ENCODE assay signal across 30 mouse cellular contexts in genomic region chr3:99329316-99329715, GRCm38 (mm10).
DNase-seq lines count a peak whose midpoint lies in the region; ATAC-seq and TF ChIP-seq lines count a peak whose summit lies in the region.
"Had no signal": no experiment of that assay in that cellular context is flagged by ENCODE, and none has a peak within 500 bp of the region (broad histone marks: within the 10 kb centered on the region; RNA-seq: fewer than 3 reads in every experiment).

No protein-coding gene starts in this region.

- H3K36me3 ChIP-seq in forebrain, postnatal 0 days (ENCODE audit: insufficient read depth): no peaks in the 10 kb centered on the region
- H3K36me3 ChIP-seq: embryonic facial prominence, embryonic 13.5 days; forebrain, embryonic 10.5 days; forebrain, embryonic 15.5 days; heart, embryonic 13.5 days; hindbrain, embryonic 10.5 days; hindbrain, embryonic 15.5 days; lung, embryonic 15.5 days; midbrain, embryonic 12.5 days; neural tube, embryonic 12.5 days; stomach, embryonic 15.5 days had no signal

- DNase-seq in adrenal gland, adult (ENCODE audit: inconsistent age in 2 of 2, low spot score in 1 of 2): peak; percentile 53 to 84
- no peak for DNase-seq in adrenal gland, postnatal 4 days (ENCODE audit: low spot score in 2 of 2)
- peak; percentile 47 for DNase-seq in adrenal gland, adult 8-10 months
- peak; percentile 3 for DNase-seq in lung, adult 2 months
- DNase-seq in lung, postnatal 4 days: peak; percentile 7 to 23
- no peak for DNase-seq in layer of hippocampus, adult 9-10 months (ENCODE audit: low spot score)
- DNase-seq in forebrain, postnatal 0 days: no peak
- DNase-seq: cerebellum, adult 11-12 months; cerebellum, adult 9-11 months; heart, postnatal 10 days; kidney, adult 9 months; kidney, postnatal 10 days; layer of hippocampus, adult 9-11 months; liver; right cerebral cortex, postnatal 25 days had no signal

- no peaks in the 10 kb centered on the region for H3K27me3 ChIP-seq in forebrain, postnatal 0 days (ENCODE audit: insufficient read depth, low read length)
- H3K27me3 ChIP-seq: CH12.LX; embryonic facial prominence, embryonic 13.5 days; forebrain, embryonic 15.5 days; heart, embryonic 13.5 days; hindbrain, embryonic 15.5 days; lung, embryonic 15.5 days; megakaryocyte, embryonic 14.5 days; midbrain, embryonic 12.5 days; neural tube, embryonic 12.5 days; stomach, embryonic 15.5 days had no signal

- WGBS in lung, adult 2 months: 62% methylated on average over 5 of the region's 5 CpGs
- 76% methylated on average over 5 of the region's 5 CpGs for WGBS in forebrain, postnatal 0 days

- no peak overlapping the region for H3K4me2 ChIP-seq in forebrain, postnatal 0 days (ENCODE audit: low read depth)
- H3K4me2 ChIP-seq: embryonic facial prominence, embryonic 13.5 days; forebrain, embryonic 15.5 days; heart, embryonic 13.5 days; hindbrain, embryonic 15.5 days; lung, embryonic 15.5 days; midbrain, embryonic 12.5 days; neural tube, embryonic 12.5 days; stomach, embryonic 15.5 days had no signal

- no peak overlapping the region for H3K27ac ChIP-seq in forebrain, postnatal 0 days (ENCODE audit: low read depth, low read length)
- H3K27ac ChIP-seq: embryonic facial prominence, embryonic 13.5 days; forebrain, embryonic 10.5 days; forebrain, embryonic 15.5 days; heart, embryonic 13.5 days; hindbrain, embryonic 10.5 days; hindbrain, embryonic 15.5 days; liver, embryonic 14.5 days; lung, embryonic 15.5 days; midbrain, embryonic 12.5 days; neural tube, embryonic 12.5 days; stomach, embryonic 15.5 days had no signal

- ATAC-seq in forebrain, postnatal 0 days: no peak
- ATAC-seq: activated CD4-positive, CD25-positive, alpha-beta regulatory T cell, adult 4 months; forebrain, embryonic 15.5 days had no signal

- no peak for TF ChIP-seq CTCF in lung, adult 2 months (IDR thresholded peaks at IDR 0.05; ENCODE audit: insufficient read depth, low read length)
- no peak for TF ChIP-seq CTCF in forebrain, postnatal 0 days (IDR thresholded peaks at IDR 0.05; ENCODE audit: low read depth)

- no peak overlapping the region for H3K9ac ChIP-seq in forebrain, postnatal 0 days
- H3K9ac ChIP-seq: embryonic facial prominence, embryonic 13.5 days; forebrain, embryonic 15.5 days; heart, embryonic 13.5 days; hindbrain, embryonic 15.5 days; liver, embryonic 14.5 days; lung, embryonic 15.5 days; midbrain, embryonic 12.5 days; neural tube, embryonic 12.5 days; stomach, embryonic 15.5 days had no signal

- H3K9me3 ChIP-seq in forebrain, postnatal 0 days (ENCODE audit: low read length): no peaks in the 10 kb centered on the region
- H3K9me3 ChIP-seq: embryonic facial prominence, embryonic 13.5 days; forebrain, embryonic 10.5 days; forebrain, embryonic 15.5 days; heart, embryonic 13.5 days; hindbrain, embryonic 10.5 days; hindbrain, embryonic 15.5 days; lung, embryonic 15.5 days; midbrain, embryonic 12.5 days; neural tube, embryonic 12.5 days; stomach, embryonic 15.5 days had no signal

- H3K4me1 ChIP-seq in lung, adult 2 months (ENCODE audit: control insufficient read depth, insufficient read depth, low read length): no peaks in the 10 kb centered on the region
- no peaks in the 10 kb centered on the region for H3K4me1 ChIP-seq in forebrain, postnatal 0 days (ENCODE audit: insufficient read depth)
- H3K4me1 ChIP-seq: forebrain, embryonic 10.5 days; forebrain, embryonic 15.5 days; heart, embryonic 13.5 days; hindbrain, embryonic 10.5 days; hindbrain, embryonic 15.5 days; lung, embryonic 15.5 days; megakaryocyte, embryonic 14.5 days; midbrain, embryonic 12.5 days; neural tube, embryonic 12.5 days; stomach, embryonic 15.5 days had no signal

- no peak overlapping the region for H3K4me3 ChIP-seq in lung, adult 2 months (replicated peaks; ENCODE audit: extremely low read depth, low read depth, low read length)
- no peak overlapping the region for H3K4me3 ChIP-seq in forebrain, postnatal 0 days (ENCODE audit: low read depth, low read length)
- H3K4me3 ChIP-seq: embryonic facial prominence, embryonic 13.5 days; forebrain, embryonic 10.5 days; forebrain, embryonic 15.5 days; heart, embryonic 13.5 days; hindbrain, embryonic 10.5 days; hindbrain, embryonic 15.5 days; lung, embryonic 15.5 days; megakaryocyte, embryonic 14.5 days; midbrain, embryonic 12.5 days; myocyte; neural tube, embryonic 12.5 days; stomach, embryonic 15.5 days had no signal

- TF ChIP-seq POLR2A in lung, adult 2 months (IDR thresholded peaks at IDR 0.05; ENCODE audit: borderline replicate concordance, extremely low read depth, low read depth, low read length): no peak

Comparison
In these comparisons a context has a peak if more than half of its experiments do, and no peak if none do; other contexts are left out.
1. DNase-seq: peak in adrenal gland, adult (2 of 2), adrenal gland, adult 8-10 months (single experiment), lung, adult 2 months (single experiment) and lung, postnatal 4 days (2 of 2); none in adrenal gland, postnatal 4 days (0 of 2), layer of hippocampus, adult 9-10 months (single experiment) and forebrain, postnatal 0 days (single experiment).